Mouse (Mus musculus) forebrain, embryonic 13.5 days (tissue): Measurements from ENCODE around the gene Rasl2-9. TPM values are rescaled to one million over a fixed set of nuclear protein-coding genes. Genes with fewer than 3 reads are reported as not detected.
"Not testable (repeated sequence)": the region's sequence is repeated elsewhere in the genome, so short reads cannot be mapped to it uniquely, and the experiment has no call there.

Source experiments
- ATAC-seq: fragments of 200-750 bp; cut with Nextera tagmentation; 2 replicates; pipeline ENCODE4 v1.8.0; 2017
- H3K27ac ChIP-seq: fragments of 300-500 bp; sonication (generic); 2 replicates; pipeline ENCODE4 v1.5.1; 2015; ENCODE audit warnings: inconsistent platforms, mild to moderate bottlenecking, moderate library complexity
- H3K27me3 ChIP-seq: fragments of 300-500 bp; sonication (generic); 2 replicates; pipeline ENCODE4 v1.6.1; 2015; ENCODE audit warnings: mild to moderate bottlenecking, inconsistent platforms
- H3K36me3 ChIP-seq: fragments of 300-500 bp; sonication (generic); 2 replicates; pipeline ENCODE4 v1.6.1; 2015; ENCODE audit warnings: mild to moderate bottlenecking, inconsistent platforms; ENCODE audit not compliant: poor library complexity, severe bottlenecking
- H3K4me1 ChIP-seq: fragments of 300-500 bp; sonication (generic); 2 replicates; pipeline ENCODE4 v1.6.1; 2015; ENCODE audit warnings: inconsistent platforms
- H3K4me2 ChIP-seq: fragments of 300-500 bp; sonication (generic); 2 replicates; pipeline ENCODE4 v1.6.1; 2015; ENCODE audit warnings: inconsistent platforms, mild to moderate bottlenecking, moderate library complexity
- H3K4me3 ChIP-seq: fragments of 300-500 bp; sonication (generic); 2 replicates; pipeline ENCODE4 v1.5.1; 2015; ENCODE audit warnings: mild to moderate bottlenecking, inconsistent platforms
- H3K9ac ChIP-seq: fragments of 300-500 bp; sonication (generic); 2 replicates; pipeline ENCODE4 v1.6.1; 2015; ENCODE audit warnings: mild to moderate bottlenecking, inconsistent platforms
- H3K9me3 ChIP-seq: fragments of 300-500 bp; sonication (generic); replicated peaks from 2 replicates; pipeline ENCODE4 v1.6.1; 2016; ENCODE audit warnings: inconsistent platforms
- WGBS: fragments of 180-500 bp; shearing (Covaris S2); methylation state at CpG from one replicate; pipeline ENCODE4 v1.1.7; 2015; 5-methylcytosine and 5-hydroxymethylcytosine counted together
- polyA plus RNA-seq: library from polyadenylated mRNA; unstranded; fragments of >200 nt; fragmentation: Nextera tagmentation; extraction: Ambion mirVana; gene quantifications from 2 replicates; pipeline ENCODE4 v1.2.1, GENCODE M21; 2015

Gene Rasl2-9
- 0.29 and 0.30 TPM in 2 replicates for polyA plus RNA-seq

DNA sequence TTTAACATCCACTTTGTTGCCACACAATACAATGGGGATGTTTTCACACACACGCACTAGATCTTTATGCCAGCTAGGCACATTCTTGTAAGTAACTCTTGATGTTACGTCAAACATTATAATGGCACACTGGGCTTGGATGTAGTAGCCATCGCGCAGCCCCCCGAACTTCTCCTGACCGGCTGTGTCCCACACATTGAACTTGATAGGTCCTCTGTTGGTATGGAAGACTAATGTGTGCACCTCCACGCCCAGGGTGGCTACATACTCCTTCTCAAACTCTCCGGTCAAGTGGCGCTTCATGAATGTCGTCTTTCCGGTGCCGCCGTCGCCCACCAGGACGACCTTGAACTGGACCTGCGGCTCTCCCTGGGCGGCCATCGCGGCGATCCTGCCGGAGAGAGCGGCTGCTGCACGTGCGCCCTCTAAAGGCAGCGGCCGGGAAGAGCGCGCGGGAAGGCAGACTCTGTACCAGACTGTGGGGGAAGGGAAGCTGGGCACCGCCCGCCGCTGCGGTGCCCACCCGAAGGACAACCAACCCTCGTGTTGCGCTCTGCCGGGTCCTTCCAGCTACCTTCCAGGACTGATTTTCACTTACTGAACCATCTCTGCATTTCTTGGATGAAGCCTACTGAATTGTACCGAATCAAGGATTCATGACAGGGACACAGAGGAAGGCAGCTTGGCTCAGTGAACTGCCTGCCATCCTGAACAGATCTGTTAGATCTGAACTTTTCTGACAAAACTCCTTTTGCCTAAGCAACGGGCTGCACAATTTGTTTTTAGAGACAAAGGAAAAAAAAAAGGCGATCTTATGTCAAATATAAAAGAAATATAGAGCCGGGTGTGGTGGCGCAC is at the start of gene Rasl2-9:
Rasl2-9 (minus strand) TSS at position 402 of the 858 bp plus-strand sequence.
- Histone ChIP-seq H3K27ac (no peak within 1 kb of the TSS), H3K27me3 (no peaks in the 10 kb centered on the region), H3K9me3 (no peaks in the 10 kb centered on the region), H3K36me3 (no peaks in the 10 kb centered on the region), H3K9ac (peak within 1 kb of the TSS; percentile 55), H3K4me1 (no peaks in the 10 kb centered on the region), H3K4me3 (peak within 1 kb of the TSS; percentile 38), H3K4me2 (peak within 1 kb of the TSS; percentile 61)
- peak; percentile 83 for ATAC-seq
- 16% methylated on average over 42 of the region's 42 CpGs for WGBS

DNA sequence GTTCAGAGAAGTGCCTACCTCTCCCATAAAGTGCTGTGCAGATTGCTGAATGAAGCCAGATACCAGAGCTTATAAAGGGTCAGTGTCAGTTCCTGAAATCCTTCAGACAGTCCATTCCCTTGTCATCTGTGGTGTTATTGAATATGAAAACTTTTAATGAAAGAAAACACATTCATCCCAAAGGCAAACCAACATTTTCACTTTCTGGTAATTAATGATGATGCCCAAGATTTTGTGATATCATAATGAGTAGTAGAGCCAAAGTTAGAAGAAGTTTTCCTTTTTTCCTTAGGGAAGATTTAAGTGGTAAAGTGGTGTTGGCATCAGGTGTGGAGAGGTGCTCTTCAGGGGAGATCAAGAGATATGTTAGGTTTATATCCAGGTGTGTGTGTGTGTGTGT is 23.8 kb upstream of the Rasl2-9 start, which contains the start of gene Vmn1r55:
Vmn1r55 (minus strand) TSS at position 101 of the 400 bp plus-strand sequence.
- H3K9me3 ChIP-seq, H3K4me3 ChIP-seq, H3K36me3 ChIP-seq, H3K4me2 ChIP-seq, H3K27me3 ChIP-seq, H3K4me1 ChIP-seq, H3K9ac ChIP-seq, ATAC-seq, H3K27ac ChIP-seq: not testable (repeated sequence)

DNA sequence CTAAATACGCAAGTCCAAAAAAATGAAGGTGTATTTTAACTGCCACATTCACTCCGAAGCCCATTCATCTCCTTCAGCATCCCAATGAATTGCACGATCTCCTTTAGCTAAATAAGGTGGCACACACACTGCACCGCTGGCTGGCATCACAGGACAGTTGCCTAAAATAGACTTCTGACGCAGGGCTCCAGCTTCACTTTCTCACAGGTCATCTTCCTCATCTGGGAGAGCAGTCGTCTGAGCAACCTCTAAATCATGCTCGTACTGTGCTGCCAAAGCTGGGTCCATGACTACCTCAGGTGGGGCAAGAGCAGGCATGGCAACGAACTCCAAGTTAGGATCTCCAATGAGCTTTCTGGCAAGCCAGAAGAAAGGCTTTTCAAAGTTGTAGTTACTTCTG is 672 bp downstream of the Rasl2-9 start:
- Histone ChIP-seq H3K4me2 (no peak overlapping the region), H3K4me3 (no peak overlapping the region), H3K9me3 (no peaks in the 10 kb centered on the region), H3K27ac (no peak overlapping the region), H3K4me1 (no peaks in the 10 kb centered on the region), H3K27me3 (no peaks in the 10 kb centered on the region), H3K9ac (no peak overlapping the region), H3K36me3 (no peaks in the 10 kb centered on the region)
- no peak for ATAC-seq
- 90% methylated on average over 8 of the region's 8 CpGs for WGBS

DNA sequence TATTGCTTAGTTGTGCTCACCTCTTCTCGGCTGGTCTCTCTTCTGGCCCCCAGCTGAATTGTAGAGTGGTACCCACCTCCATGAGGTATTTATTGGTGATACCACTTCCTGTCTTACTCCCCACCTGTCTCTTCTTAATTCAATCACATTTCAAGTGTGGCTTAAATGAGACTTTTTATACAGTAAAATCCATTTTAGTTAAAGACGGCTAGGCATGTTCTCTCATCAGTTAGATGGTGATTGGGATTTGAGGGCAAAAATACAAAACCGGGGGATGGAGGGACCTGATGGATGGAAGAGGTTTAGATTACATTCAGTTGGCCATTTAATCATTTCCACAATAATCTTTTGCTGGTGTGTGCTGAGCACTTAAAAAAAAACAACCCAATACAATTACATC is 8.9 kb downstream of the Rasl2-9 start, which contains the start of gene Rfpl4:
Rfpl4 (minus strand) TSS at position 101 of the 400 bp plus-strand sequence.
- no peaks in the 10 kb centered on the region for H3K36me3 ChIP-seq
- WGBS: 91% methylated on average over 3 of the region's 3 CpGs

DNA sequence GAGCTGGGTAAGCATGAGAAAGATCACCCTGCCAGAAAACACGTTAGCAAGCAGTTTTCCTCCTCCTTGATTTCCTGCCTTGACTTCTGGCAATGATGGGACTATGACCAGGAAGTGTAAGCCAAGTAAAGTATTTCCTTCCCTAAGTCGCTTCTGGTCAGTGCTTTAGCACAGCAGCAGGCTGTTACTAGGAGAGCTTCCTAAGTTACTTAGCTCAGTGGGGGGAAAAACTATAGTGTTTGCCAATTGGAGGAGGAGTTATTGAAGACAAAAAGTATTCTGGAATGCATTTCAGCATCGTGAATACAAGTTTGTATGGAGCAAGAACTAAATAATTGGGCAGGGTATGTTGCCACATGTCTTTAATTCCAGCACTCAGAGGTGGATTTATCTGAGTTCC is 13.0 kb downstream of the Rasl2-9 start:
- Histone ChIP-seq H3K27me3 (no peaks in the 10 kb centered on the region), H3K36me3 (no peaks in the 10 kb centered on the region), H3K4me1 (no peaks in the 10 kb centered on the region), H3K27ac (no peak overlapping the region), H3K9ac (no peak overlapping the region), H3K4me3 (no peak overlapping the region), H3K9me3 (no peaks in the 10 kb centered on the region; the same call in 1 of the 2 replicates), H3K4me2 (no peak overlapping the region)
- WGBS: 41% methylated on average over 3 of the region's 3 CpGs
- no peak for ATAC-seq

More for the DNA sequence above, 8.9 kb downstream of the Rasl2-9 start, which contains the start of gene Rfpl4:
- H3K9ac ChIP-seq: no peak within 1 kb of the TSS
- H3K4me1 ChIP-seq: no peaks in the 10 kb centered on the region
- no peak for ATAC-seq
- no peak within 1 kb of the TSS for H3K4me3 ChIP-seq
- no peak within 1 kb of the TSS for H3K27ac ChIP-seq
- no peaks in the 10 kb centered on the region for H3K9me3 ChIP-seq
- H3K27me3 ChIP-seq: no peaks in the 10 kb centered on the region
- H3K4me2 ChIP-seq: no peak within 1 kb of the TSS

DNA sequence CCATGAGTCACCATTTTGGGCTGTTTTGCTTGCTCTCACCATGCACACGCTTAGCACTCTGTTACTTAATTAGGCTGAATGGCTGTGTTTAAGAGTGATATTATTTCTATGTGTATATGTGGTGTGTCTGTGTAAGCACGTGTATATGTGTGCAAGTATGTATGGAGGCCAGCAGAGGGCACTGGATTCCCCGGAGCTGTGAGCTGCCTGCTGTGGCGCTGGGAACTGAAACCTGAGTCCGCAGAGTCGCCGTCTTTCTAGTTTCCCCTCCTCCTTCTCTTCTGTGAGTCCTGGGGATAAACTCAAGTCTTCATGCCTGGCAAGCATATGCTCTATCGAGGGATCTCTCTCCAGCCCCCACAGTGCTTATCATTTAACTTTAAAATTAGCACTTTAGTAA is 16.4 kb downstream of the Rasl2-9 start:
- Histone ChIP-seq H3K9me3 (no peaks in the 10 kb centered on the region; the same call in 1 of the 2 replicates), H3K27ac (no peak overlapping the region), H3K27me3 (no peaks in the 10 kb centered on the region), H3K9ac (no peak overlapping the region), H3K36me3 (no peaks in the 10 kb centered on the region), H3K4me1 (no peaks in the 10 kb centered on the region), H3K4me3 (no peak overlapping the region), H3K4me2 (no peak overlapping the region)
- WGBS: 86% methylated on average over 8 of the region's 8 CpGs
- ATAC-seq: no peak

DNA sequence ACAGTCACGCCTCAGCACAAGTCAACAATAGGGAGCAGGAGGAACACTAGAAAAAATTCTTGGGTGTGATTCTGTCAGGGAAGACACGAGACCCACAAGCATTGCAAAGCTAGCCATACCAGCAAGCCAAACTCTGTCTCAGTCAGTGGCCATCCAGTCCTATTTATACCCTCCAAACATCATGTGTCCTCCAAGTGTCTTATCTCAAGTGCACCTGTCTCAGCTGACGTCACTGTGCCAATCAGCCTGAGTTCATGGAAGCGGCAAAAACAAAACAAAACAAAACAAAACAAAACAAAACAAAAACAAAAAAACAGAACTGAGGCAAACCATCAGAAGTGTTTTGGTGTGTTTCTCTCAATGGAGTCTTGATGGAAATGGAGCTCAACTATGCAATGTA is 17.5 kb downstream of the Rasl2-9 start:
- no peaks in the 10 kb centered on the region for H3K36me3 ChIP-seq
- H3K4me1 ChIP-seq: no peaks in the 10 kb centered on the region
- H3K4me3 ChIP-seq: no peak overlapping the region
- H3K9ac ChIP-seq: no peak overlapping the region
- H3K4me2 ChIP-seq: no peak overlapping the region
- no peaks in the 10 kb centered on the region; the same call in 1 of the 2 replicates for H3K9me3 ChIP-seq
- no peak for ATAC-seq
- no peaks in the 10 kb centered on the region for H3K27me3 ChIP-seq
- H3K27ac ChIP-seq: no peak overlapping the region
- 83% methylated on average over 4 of the region's 4 CpGs for WGBS

DNA sequence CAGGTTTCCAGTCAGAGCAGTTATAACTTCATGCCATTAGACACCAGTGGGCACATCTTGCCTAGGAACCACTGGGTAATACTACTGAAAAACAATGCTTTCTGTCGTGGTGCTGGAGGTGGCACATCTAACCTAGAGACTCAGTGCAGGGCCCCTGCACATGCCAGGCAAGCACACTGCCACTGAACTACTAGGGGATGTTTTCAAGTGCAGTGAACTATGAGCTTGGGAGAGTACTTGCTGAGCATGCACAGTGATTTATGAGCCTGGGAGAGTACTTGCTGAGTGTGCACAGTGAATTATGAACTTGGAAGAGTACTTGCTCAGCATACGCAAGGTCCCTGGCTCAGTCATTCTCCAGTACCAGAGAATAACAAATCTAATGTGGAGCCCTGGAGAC is 23.2 kb downstream of the Rasl2-9 start:
- Histone ChIP-seq H3K9me3 (no peaks in the 10 kb centered on the region), H3K27me3 (no peaks in the 10 kb centered on the region), H3K36me3 (peaks cover 25% of the 10 kb centered on the region), H3K4me3 (no peak overlapping the region), H3K9ac (no peak overlapping the region), H3K4me2 (no peak overlapping the region), H3K27ac (no peak overlapping the region), H3K4me1 (no peaks in the 10 kb centered on the region)
- 87% methylated on average over 2 of the region's 2 CpGs for WGBS
- no peak for ATAC-seq

DNA sequence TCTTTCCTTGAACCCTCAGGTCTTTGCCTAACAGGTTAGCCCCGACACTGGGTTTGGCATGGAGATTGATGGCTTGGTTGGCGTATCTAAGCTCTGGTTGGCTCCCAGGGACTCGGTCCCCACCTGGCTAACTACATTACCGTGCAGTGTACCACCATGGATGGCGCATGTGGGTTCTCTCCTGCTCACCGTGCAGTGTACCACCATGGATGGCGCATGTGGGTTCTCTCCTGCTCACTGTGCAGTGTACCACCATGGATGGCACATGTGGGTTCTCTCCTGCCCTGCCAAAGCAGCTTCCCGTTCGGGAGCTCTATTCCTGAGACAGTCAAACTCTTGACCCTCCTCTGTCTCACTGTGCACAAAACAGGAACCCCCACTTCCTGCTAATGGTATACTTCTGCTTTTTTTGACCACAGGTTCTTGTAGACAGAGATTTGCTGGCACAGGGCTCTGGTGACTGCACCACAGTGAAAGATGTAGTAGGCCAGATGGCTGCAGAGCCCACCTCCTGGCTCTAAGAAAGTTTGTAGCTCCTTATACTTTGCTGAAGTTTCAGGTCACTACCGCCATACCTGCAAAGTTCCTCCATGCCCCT is 24.6 kb downstream of the Rasl2-9 start:
- WGBS: 95% methylated on average over 10 of the region's 10 CpGs
- peaks cover 39% of the 10 kb centered on the region for H3K36me3 ChIP-seq
- no peak overlapping the region for H3K4me2 ChIP-seq
- ATAC-seq: no peak
- no peaks in the 10 kb centered on the region for H3K27me3 ChIP-seq
- H3K4me1 ChIP-seq: no peaks in the 10 kb centered on the region
- H3K27ac ChIP-seq: no peak overlapping the region
- no peak overlapping the region for H3K9ac ChIP-seq
- no peak overlapping the region for H3K4me3 ChIP-seq
- H3K9me3 ChIP-seq: no peaks in the 10 kb centered on the region

DNA sequence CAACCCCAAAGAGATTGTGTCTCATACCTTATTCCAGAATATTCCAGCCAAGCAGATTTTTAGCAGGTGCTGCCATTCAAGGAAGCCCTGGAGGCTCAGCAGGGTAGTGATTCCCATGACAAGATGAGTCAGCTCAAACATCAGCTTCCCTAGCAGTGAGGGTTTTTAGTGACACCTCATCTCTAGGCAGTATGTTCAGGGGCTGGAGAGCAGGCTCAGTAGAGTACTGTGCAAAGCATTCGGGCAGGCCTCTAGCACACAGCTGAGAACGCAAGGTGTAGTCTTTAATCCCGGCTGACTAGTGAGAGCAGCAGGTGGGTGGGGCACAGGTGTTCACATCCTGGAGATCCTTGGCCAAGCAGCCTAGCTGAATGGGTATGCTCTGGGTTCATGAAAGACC is 26.0 kb downstream of the Rasl2-9 start:
- no peak overlapping the region for H3K4me3 ChIP-seq
- H3K4me2 ChIP-seq: no peak overlapping the region
- H3K27me3 ChIP-seq: no peaks in the 10 kb centered on the region
- WGBS: 92% methylated on average over 3 of the region's 3 CpGs
- peaks cover 53% of the 10 kb centered on the region for H3K36me3 ChIP-seq
- no peaks in the 10 kb centered on the region for H3K9me3 ChIP-seq
- H3K4me1 ChIP-seq: no peaks in the 10 kb centered on the region
- H3K27ac ChIP-seq: no peak overlapping the region
- H3K9ac ChIP-seq: no peak overlapping the region
- ATAC-seq: no peak

DNA sequence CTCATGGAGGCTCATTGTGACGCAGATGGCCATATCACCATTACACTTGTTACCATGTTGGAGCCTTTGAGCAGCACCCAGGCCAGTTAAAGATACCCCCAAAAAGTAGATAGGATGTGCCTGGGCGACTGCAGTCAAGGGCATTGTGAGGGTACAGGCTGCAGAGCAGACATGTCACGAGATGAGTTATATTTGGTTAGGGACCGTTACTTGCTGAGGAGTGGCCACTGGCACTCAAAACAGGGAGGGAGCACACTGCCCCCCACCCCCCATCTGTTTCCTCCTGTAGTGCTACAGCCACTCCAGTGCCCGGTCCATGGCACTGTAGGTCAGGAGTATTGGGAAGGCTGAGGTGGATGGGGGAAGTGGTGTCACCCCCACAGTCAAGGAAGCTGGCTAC is 27.0 kb downstream of the Rasl2-9 start:
- Histone ChIP-seq H3K27me3 (no peaks in the 10 kb centered on the region), H3K4me2 (no peak overlapping the region), H3K4me1 (no peaks in the 10 kb centered on the region), H3K36me3 (peaks cover 63% of the 10 kb centered on the region), H3K27ac (no peak overlapping the region), H3K9ac (no peak overlapping the region), H3K9me3 (no peaks in the 10 kb centered on the region), H3K4me3 (no peak overlapping the region)
- ATAC-seq: no peak
- WGBS: 95% methylated on average over 5 of the region's 5 CpGs

DNA sequence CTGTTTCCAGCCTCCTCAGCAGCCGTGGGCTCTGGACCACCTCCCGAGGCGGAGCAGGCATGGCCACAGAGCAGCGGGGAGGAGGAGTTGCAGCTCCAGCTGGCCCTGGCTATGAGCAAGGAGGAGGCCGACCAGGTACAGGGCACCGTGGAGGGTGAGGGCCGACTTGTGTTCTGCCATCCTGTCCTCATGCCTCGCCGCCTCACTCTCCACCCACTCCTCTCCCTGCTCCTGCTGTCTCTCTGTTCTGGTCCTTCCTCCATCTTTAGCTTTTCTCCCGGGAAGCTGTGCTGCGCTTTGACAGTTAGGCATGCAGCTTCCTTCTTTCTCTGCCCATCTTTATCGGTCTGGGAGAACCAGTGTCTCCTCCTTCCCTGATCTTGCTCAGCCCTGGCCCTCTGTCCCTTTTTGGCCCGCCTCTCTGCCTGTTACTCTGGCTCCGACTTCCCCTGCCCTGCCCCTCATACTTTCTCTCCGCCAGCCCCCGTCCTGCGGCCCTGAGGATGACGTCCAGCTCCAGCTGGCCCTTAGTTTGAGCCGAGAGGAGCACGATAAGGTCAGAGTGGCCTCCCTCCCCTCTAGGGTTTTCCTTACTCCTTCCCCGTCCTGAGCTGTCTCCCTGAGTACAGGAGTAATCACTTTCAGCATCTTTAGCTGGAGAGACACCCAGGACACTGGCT is 32.8 kb downstream of the Rasl2-9 start:
- H3K4me2 ChIP-seq: no peak overlapping the region
- peaks cover 88% of the 10 kb centered on the region for H3K36me3 ChIP-seq
- 88% methylated on average over 21 of the region's 21 CpGs for WGBS
- H3K9me3 ChIP-seq: no peaks in the 10 kb centered on the region
- H3K4me1 ChIP-seq: peaks cover 4% of the 10 kb centered on the region; the same call in 1 of the 2 replicates
- no peak overlapping the region for H3K9ac ChIP-seq
- no peak overlapping the region for H3K27ac ChIP-seq
- no peaks in the 10 kb centered on the region for H3K27me3 ChIP-seq
- no peak for ATAC-seq
- H3K4me3 ChIP-seq: no peak overlapping the region
